Mouse (Mus musculus) right cerebral cortex, adult 2 months (tissue): ENCODE measurements at regions not wholly inside any gene's neighbourhood (a gene's known extent, or its start where the extent isn't known, plus 50 kb on each side); places are given as distances from the start of the nearest gene placed in this dataset.

Source experiments
- DNase-seq, 2 experiments: peaks; one replicate each; pipeline ENCODE4 v3.0.0; 2021 to 2022; ENCODE audit warnings: low spot score in 2 of 2

DNA sequence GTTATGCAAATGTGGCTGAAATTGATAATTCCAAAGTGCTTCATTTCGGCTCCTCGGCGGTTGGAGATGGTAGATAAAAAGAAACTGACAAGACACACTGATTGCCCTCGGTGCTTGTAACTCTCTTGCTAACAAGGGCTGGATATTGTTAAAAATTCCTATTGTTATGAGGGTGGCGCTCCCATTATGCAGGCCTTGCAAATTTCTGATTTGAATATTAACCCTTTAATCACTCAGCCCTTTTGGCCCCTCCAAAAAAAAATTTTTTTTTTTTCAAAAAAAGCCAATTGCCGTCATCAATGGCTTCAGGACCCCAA lies 469.8 kb downstream of the Vrk1 start:
- no peak for DNase-seq

DNA sequence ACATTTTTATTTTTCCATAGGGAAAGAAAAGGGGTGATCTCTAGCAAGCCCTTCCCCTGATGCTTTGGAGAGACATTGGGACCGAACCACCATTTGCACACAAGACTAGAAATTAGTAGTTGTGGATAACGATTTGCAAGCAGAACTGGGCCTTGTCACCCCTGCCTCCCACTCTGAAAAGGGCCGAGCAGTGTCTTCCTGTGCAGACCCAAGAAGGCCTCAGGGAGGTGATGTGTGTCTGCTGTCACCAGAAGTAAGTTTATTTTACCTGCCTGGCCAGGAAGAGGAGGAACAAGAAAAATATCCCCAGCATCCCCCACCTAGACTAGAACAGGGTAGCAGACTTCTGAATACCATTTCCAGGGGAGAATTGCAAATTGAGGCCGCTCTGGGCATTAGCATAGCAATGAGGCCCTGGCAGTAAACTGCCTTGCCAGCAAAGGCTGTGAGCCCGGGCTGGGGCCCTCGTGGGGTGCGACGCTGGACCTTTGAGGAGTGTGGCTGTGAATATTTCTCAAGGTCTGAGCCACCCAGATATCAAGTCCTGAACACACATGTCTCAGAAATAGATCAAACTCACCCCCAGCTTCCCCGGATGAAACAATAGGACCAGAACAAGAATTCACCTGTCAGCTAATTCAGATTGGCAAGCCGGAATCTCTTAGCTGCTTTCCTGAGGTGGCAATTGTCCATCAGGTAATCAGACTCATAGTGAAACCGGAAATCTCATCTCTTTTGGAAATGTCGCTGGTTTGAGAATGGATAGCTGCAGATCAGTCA lies 470.4 kb downstream of the Vrk1 start:
- DNase-seq: no peak

- DNase-seq: no peak
These were observed 491.7 kb downstream of the Vrk1 start for GRCm38 (mm10) chr12:106501622-106502327.

- no peak for DNase-seq
These were observed 494.3 kb downstream of the Vrk1 start for GRCm38 (mm10) chr12:106504285-106504684.

DNA sequence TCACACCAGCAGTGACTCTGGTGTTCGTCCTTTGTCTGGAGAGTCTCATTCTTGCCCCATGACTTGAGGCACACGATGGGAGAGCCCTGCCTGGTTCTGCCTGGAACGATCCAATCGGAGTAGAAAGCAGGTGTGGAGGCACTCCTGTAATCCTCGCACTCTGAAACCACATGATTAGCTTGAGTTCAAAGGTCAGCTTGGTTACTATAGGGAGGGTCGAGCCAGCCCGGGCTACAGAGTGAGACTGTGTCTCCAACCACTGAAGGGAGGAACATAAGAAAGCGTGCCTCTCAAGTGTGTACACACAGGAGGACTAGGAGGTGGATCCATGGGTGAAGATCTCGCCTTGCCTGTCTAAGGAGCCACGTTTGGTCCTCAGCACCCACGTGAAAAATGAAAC lies 504.0 kb downstream of the Vrk1 start:
- DNase-seq: no peak

GRCm38 (mm10) chr12:106515257-106515788 lies 505.3 kb downstream of the Vrk1 start:
- no peak for DNase-seq

- no peak for DNase-seq
These were observed 509.1 kb downstream of the Vrk1 start for GRCm38 (mm10) chr12:106519141-106519540.

DNA sequence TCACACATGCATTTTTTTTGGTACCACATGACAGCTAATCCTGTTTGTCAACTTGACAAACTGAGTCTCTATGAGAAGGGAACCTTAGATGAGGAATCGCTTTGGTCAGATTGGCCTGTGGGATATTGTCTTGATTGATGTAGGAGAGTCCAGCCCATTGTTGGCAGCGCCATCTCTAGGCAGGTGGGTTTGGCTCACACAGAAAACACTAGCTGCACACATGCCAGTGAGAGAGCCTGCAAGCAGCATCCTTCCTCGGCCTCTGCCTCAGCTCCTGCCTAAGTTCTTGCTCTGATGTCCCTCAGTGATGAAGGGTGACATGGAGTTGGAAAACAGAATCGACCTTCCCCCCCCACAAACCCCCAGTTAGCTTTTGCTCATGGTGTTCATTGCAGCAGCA lies 514.4 kb downstream of the Vrk1 start:
- no peak for DNase-seq

GRCm38 (mm10) chr12:106527116-106527515 lies 517.1 kb downstream of the Vrk1 start:
- DNase-seq: no peak

- DNase-seq: peak in 1 of 2 experiments; percentile 9
These were observed 517.8 kb downstream of the Vrk1 start for GRCm38 (mm10) chr12:106527699-106528434.

GRCm38 (mm10) chr12:106528521-106528920 lies 518.5 kb downstream of the Vrk1 start:
- DNase-seq: no peak

GRCm38 (mm10) chr12:106529175-106529574 lies 519.1 kb downstream of the Vrk1 start:
- no peak for DNase-seq

- DNase-seq: no peak
These were observed 525.1 kb downstream of the Vrk1 start for GRCm38 (mm10) chr12:106535086-106535485.

GRCm38 (mm10) chr12:106535628-106536288 lies 525.7 kb downstream of the Vrk1 start:
- no peak for DNase-seq

GRCm38 (mm10) chr12:106536289-106536636 lies 526.2 kb downstream of the Vrk1 start:
- no peak for DNase-seq

DNA sequence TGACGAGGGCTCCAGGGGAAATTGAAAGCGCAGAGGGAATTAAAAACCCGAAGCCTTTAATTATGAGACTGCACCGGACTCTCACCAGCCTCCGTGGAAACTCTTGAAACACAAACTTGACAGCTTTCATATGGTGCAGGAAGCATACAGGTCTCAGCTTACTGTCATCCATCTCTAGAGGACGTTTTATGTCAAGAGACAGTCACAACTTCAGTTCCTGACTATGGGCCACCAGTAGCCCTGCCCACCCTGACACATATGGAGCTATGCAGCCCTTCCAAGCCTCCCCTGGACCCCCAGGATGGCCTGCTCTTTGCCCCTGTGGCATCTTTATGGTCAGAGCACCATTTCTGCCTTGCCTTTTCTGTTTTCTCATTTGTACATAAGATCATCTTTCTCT lies 530.0 kb downstream of the Vrk1 start:
- DNase-seq: no peak

- no peak for DNase-seq
These were observed 549.5 kb downstream of the Vrk1 start for GRCm38 (mm10) chr12:106559566-106559965.

DNA sequence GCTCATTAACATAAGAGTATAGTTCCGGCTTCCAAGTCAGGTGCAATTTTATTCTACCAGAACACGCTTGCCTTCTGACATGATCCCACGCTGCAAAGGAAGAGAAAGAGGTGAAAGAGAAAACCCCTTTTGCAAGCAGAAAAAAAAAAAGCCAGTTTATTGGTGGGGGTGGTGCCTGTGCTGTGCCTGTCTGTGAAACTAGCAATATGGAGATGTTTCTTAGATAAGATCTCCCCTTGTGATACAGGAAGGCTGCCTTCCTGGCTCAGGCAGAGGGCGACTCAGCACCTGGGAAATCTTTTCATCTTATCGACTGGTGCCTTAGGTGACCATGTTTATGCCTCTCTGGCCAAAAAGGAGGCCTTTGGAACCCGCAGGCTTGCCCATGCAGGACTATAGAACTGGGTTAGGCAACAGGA lies 555.2 kb downstream of the Vrk1 start:
- DNase-seq: no peak

GRCm38 (mm10) chr12:106566361-106566760 lies 556.3 kb downstream of the Vrk1 start:
- no peak for DNase-seq

DNA sequence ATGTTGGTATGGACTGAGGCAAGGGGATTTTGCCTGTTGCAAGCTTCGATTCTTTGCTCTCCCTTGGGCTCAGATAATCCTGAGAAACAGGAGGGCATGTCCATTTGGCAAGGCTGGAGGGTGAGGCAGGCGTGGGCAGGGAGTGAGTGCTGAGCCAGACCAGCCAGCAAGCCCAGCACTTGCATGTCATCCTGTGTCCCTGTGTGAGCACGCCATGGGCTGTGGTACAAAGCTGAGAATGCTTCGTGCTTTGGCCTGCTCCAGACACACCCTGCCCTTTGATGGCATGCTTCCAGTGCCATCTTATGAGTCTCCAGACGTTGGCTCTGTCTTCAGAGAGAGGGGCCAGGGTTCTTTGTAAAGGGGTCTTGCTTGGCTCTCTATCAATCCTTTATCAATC lies 557.1 kb downstream of the Vrk1 start:
- DNase-seq: no peak

GRCm38 (mm10) chr12:106568541-106569085 lies 558.6 kb downstream of the Vrk1 start:
- DNase-seq: no peak

- no peak for DNase-seq
These were observed 562.9 kb downstream of the Vrk1 start for GRCm38 (mm10) chr12:106572956-106573355.
